Mouse (Mus musculus) neural tube, embryonic 12.5 days (tissue): ENCODE measurements around the gene Stim2. TPM values are rescaled to one million over a fixed set of nuclear protein-coding genes. Genes with fewer than 3 reads are reported as not detected.

Experiments
- ATAC-seq: fragments of 200-750 bp; cut with Nextera tagmentation; 2 replicates; pipeline ENCODE4 v1.8.0; 2017; ENCODE audit warnings: low read depth, mild to moderate bottlenecking, moderate TSS enrichment, moderate library complexity; ENCODE audit not compliant: low FRiP score
- H3K27ac ChIP-seq: fragments of 300-500 bp; sonication (generic); 2 replicates; pipeline ENCODE4 v1.5.1; 2016
- H3K27me3 ChIP-seq: fragments of 300-500 bp; sonication (generic); replicated peaks from 2 replicates; pipeline ENCODE4 v1.6.1; 2016; ENCODE audit warnings: mild to moderate bottlenecking
- H3K36me3 ChIP-seq: fragments of 300-500 bp; sonication (generic); 2 replicates; pipeline ENCODE4 v1.6.1; 2016; ENCODE audit warnings: mild to moderate bottlenecking
- H3K4me1 ChIP-seq: fragments of 300-500 bp; sonication (generic); 2 replicates; pipeline ENCODE4 v1.6.1; 2016
- H3K4me2 ChIP-seq: fragments of 300-500 bp; sonication (generic); replicated peaks from 2 replicates; pipeline ENCODE4 v1.6.1; 2016; ENCODE audit warnings: mild to moderate bottlenecking
- H3K4me3 ChIP-seq: fragments of 300-500 bp; sonication (generic); 2 replicates; pipeline ENCODE4 v1.5.1; 2016
- H3K9ac ChIP-seq: fragments of 300-500 bp; sonication (generic); 2 replicates; pipeline ENCODE4 v1.6.1; 2016; ENCODE audit warnings: mild to moderate bottlenecking
- H3K9me3 ChIP-seq: fragments of 300-500 bp; sonication (generic); 2 replicates; pipeline ENCODE4 v1.6.1; 2016; ENCODE audit warnings: mild to moderate bottlenecking
- WGBS: fragments of 180-500 bp; shearing (Covaris S2); methylation state at CpG from one replicate; pipeline ENCODE4 v1.1.7; 2016; 5-methylcytosine and 5-hydroxymethylcytosine counted together
- polyA plus RNA-seq: library from polyadenylated mRNA; unstranded; fragments of >200 nt; fragmentation: Nextera tagmentation; extraction: Ambion mirVana; gene quantifications from 2 replicates; pipeline ENCODE4 v1.2.1, GENCODE M21; 2016

Gene Stim2
- polyA plus RNA-seq, 1 experiment from 2014 or later = 29.5 TPM

DNA sequence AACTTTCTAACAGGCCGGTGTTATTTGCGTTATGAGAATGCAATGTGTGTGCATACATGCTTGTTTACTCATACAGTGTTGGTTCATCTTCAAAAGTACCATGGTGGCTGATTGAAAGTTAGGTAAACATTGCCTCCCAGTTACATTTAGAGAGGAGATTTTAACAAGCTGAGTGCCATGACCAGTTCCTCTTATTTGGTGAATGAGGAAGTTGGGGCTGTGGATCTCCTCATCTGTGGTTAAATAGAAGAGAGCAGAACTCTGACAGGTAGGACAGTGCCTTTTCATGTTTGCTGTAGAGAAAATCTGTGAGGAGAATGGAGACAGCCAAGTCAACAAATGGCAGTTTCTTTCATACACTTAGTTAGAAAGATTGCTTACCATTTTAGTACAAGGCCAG, 27.3 kb downstream of the Stim2 start:
- H3K9me3 ChIP-seq = no peaks in the 10 kb centered on the region
- no peak overlapping the region for H3K4me3 ChIP-seq
- WGBS = 93% methylated on average over 2 of the region's 2 CpGs
- H3K4me2 ChIP-seq = no peak overlapping the region
- H3K27me3 ChIP-seq = no peaks in the 10 kb centered on the region
- H3K4me1 ChIP-seq = no peaks in the 10 kb centered on the region
- ATAC-seq = no peak
- H3K27ac ChIP-seq = no peak overlapping the region
- H3K9ac ChIP-seq = no peak overlapping the region
- H3K36me3 ChIP-seq = no peaks in the 10 kb centered on the region

DNA sequence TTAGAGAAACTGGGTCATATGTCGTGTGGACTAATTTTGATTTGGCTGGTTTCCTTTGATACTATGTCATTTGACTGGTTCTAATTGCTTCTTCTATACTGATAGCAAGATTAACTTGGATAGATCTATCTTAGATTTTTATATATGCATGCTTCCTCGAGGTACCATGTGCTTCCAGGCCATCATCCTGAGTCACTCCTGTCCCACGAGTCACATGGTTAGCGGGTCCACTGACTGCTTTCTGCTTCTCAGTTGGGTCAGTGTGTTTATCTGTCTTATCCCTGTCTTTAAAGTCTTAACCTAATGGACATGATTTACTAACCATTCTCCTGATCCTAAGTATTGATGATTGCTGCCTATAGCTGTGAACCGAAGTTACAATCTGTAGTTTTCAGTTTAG, 34.9 kb downstream of the Stim2 start:
- ATAC-seq = no peak
- no peaks in the 10 kb centered on the region for H3K27me3 ChIP-seq
- WGBS = 89% methylated on average over 5 of the region's 5 CpGs
- H3K27ac ChIP-seq = no peak overlapping the region
- no peak overlapping the region for H3K4me2 ChIP-seq
- H3K4me3 ChIP-seq = no peak overlapping the region
- no peak overlapping the region for H3K9ac ChIP-seq
- no peaks in the 10 kb centered on the region for H3K36me3 ChIP-seq
- no peaks in the 10 kb centered on the region for H3K9me3 ChIP-seq
- H3K4me1 ChIP-seq = 0 out of 2 replicates have a peak, but pooled peaks cover 3% of the 10 kb centered on the region

DNA sequence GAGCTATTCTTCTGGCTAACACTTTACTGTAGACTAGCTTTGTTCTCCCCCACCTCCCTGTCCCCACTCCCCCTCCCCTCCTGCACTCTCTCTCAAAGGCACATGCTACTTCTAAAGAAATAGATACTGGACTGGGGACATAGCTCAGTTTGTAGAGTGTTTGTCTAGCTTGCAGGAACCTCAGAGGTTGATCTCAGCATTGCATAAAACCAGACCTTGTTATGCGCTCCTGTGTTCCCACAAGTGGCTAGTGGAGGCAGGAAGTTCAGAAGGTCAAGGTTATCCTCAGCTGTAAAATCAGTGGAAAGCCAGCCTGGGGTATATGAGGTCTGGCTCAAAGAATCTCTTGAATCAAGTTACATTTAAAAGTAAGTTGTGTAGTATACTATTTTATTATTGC, 36.4 kb downstream of the Stim2 start:
- H3K27ac ChIP-seq = no peak overlapping the region
- H3K27me3 ChIP-seq = no peaks in the 10 kb centered on the region
- no peaks in the 10 kb centered on the region for H3K36me3 ChIP-seq
- WGBS = 49% methylated on average over 1 of the region's 1 CpGs
- H3K4me1 ChIP-seq = 0 out of 2 replicates have a peak, but pooled peaks cover 3% of the 10 kb centered on the region
- no peaks in the 10 kb centered on the region for H3K9me3 ChIP-seq
- H3K9ac ChIP-seq = no peak overlapping the region
- no peak overlapping the region for H3K4me3 ChIP-seq
- no peak overlapping the region for H3K4me2 ChIP-seq
- ATAC-seq = no peak

DNA sequence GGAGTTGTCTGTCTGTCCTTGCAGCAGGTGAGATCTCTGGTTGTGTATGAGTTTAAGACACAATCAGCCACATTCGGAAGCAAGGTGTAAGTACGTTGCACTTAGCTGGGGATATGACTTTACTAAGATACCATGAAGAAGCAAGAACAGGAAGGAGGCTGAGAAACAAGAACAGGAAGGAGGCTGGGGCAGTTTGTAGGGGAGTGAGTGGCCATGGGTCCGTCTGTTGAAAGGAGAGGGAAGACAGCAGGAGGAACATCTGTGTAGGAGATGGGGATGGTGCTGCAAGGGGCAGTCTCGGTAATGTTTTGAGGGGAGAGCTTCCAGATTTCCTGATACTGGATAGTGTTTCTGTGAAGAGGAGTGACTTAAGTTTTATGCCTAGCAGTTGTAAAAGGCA, 40.3 kb downstream of the Stim2 start:
- H3K36me3 ChIP-seq = no peaks in the 10 kb centered on the region
- no peaks in the 10 kb centered on the region for H3K9me3 ChIP-seq
- ATAC-seq = no peak
- no peak overlapping the region for H3K27ac ChIP-seq
- no peak overlapping the region for H3K9ac ChIP-seq
- WGBS = 75% methylated on average over 4 of the region's 4 CpGs
- no peak overlapping the region for H3K4me3 ChIP-seq
- no peak overlapping the region for H3K4me2 ChIP-seq
- H3K27me3 ChIP-seq = no peaks in the 10 kb centered on the region
- 0 out of 2 replicates have a peak, but pooled peaks cover 3% of the 10 kb centered on the region for H3K4me1 ChIP-seq

DNA sequence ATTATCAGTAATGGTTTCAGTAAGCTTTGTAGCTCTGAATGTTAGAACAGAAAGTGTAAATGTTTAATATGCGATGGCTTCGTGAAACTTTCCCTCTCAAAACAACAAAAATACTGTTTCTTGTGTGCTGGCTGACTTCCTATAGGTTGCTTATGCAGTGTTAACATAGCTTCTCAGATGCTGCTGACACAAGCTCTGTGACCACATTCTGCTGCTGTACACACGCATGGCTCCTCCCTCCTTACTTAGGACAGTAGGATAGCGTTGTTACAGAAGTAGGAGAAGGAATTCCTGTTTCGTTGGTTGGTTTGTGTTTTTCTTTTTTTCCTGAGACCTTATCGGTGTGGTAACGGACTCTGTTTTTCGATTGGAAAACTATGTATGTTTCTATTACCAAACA, 42.2 kb downstream of the Stim2 start:
- no peaks in the 10 kb centered on the region for H3K9me3 ChIP-seq
- WGBS = 86% methylated on average over 8 of the region's 8 CpGs
- no peaks in the 10 kb centered on the region for H3K36me3 ChIP-seq
- no peaks in the 10 kb centered on the region for H3K27me3 ChIP-seq
- no peak overlapping the region for H3K9ac ChIP-seq
- H3K4me1 ChIP-seq = no peaks in the 10 kb centered on the region
- no peak for ATAC-seq
- no peak overlapping the region for H3K4me2 ChIP-seq
- no peak overlapping the region for H3K27ac ChIP-seq
- H3K4me3 ChIP-seq = no peak overlapping the region

DNA sequence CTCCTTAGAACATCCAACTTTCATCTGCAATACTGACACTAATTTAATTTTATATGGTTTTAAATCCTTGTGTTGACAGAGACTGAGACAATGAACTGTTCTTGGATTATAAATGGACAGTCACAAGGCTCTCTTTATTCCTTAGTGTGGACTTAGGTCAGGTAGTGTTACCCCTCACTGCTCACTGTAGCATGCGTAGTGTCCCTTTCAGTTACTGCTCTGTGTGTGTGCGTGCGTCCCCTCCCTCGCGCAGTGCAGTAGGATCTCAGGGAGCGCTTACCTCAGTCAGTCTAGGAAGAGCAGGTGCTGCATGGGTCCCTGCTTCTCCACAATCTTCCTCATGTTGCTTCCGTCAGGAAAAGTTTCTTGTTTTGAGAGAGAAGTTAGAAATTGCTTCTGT, 43.7 kb downstream of the Stim2 start:
- H3K27me3 ChIP-seq = no peaks in the 10 kb centered on the region
- H3K27ac ChIP-seq = no peak overlapping the region
- no peak for ATAC-seq
- H3K9me3 ChIP-seq = no peaks in the 10 kb centered on the region
- no peak overlapping the region for H3K4me3 ChIP-seq
- no peaks in the 10 kb centered on the region for H3K4me1 ChIP-seq
- no peak overlapping the region for H3K9ac ChIP-seq
- no peaks in the 10 kb centered on the region for H3K36me3 ChIP-seq
- 82% methylated on average over 7 of the region's 7 CpGs for WGBS
- no peak overlapping the region for H3K4me2 ChIP-seq

DNA sequence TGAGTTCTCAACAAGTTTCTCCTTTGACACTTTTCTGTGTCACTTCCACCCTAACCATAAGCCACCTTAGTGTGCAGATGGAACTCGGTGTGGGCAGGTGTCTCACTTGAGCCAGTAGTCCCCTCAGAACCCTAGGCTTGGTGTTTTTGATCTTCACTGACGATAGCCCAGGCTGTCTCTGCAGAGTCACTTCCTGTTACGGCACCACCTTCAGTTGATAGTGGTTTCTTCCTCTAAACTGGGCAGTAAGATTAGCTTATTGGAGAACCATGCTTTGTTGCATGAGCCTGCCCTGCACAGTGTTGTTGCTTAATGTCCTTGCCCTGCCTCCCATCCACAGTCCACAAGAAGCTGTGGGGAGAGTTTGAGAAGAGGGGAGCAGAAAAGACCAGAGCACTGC, 47.2 kb downstream of the Stim2 start:
- Histone ChIP-seq H3K36me3 (no peaks in the 10 kb centered on the region), H3K27me3 (no peaks in the 10 kb centered on the region), H3K9me3 (no peaks in the 10 kb centered on the region), H3K4me1 (peaks cover 7% of the 10 kb centered on the region; the same call in 1 of the 2 replicates), H3K4me3 (no peak overlapping the region), H3K9ac (no peak overlapping the region), H3K27ac (no peak overlapping the region), H3K4me2 (no peak overlapping the region)
- no peak for ATAC-seq
- 84% methylated on average over 3 of the region's 3 CpGs for WGBS

DNA sequence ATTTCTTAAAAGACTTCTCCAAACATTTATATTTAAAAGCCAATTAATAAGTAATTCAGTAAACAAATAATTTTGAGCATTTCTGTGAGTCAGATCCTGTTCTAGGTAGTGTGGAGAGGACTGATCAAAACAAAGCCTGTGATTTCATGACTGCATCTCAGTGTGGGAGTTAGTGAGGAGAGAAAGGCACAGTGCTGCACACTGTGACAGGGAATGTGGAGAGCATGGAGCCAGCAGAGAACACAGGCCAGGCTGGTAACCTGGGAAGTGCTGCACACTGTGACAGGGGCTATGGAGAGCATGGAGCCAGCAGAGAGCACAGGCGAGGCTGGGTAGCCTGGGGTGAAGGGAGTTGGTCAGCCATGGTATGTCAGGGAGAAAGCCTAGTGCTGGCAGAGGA, 48.1 kb downstream of the Stim2 start:
- WGBS = 58% methylated on average over 1 of the region's 1 CpGs

DNA sequence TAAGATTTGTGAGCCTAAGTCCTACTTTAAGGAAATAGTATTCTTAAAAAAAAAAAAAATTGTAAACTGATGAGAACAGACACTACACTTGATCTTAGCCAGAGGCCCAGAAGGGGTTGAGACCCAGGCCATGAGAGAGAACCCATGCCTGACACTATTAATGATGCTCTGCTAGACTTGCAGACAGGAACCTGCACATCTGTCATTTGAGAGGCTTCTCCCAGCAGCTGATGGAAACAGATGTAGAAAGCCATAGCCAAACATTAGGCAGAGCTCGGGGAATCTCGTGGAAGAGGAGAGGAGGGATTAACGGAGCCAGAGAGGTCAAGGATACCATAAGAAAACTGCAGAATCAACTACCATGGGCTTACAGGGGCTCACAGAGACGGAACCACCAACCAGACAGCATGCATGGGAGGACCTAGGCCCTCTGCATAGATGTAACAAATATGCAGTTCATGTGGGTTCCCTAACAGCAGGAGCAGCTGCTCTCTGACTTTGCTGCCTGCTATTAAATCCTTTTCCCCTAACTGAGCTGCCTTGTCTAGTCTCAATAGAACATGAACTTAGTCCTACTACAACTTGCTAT, 50.9 kb downstream of the Stim2 start:
- Histone ChIP-seq H3K9me3 (no peaks in the 10 kb centered on the region), H3K27me3 (no peaks in the 10 kb centered on the region), H3K36me3 (no peaks in the 10 kb centered on the region), H3K9ac (no peak overlapping the region), H3K4me3 (no peak overlapping the region), H3K4me2 (no peak overlapping the region), H3K4me1 (peaks cover 7% of the 10 kb centered on the region; the same call in 1 of the 2 replicates), H3K27ac (no peak overlapping the region)
- no peak for ATAC-seq
- WGBS = 73% methylated on average over 4 of the region's 4 CpGs

More for the DNA sequence above, 48.1 kb downstream of the Stim2 start:
- no peak overlapping the region for H3K9ac ChIP-seq
- no peaks in the 10 kb centered on the region for H3K36me3 ChIP-seq
- H3K4me2 ChIP-seq = no peak overlapping the region
- no peak overlapping the region for H3K4me3 ChIP-seq
- peaks cover 7% of the 10 kb centered on the region; the same call in 1 of the 2 replicates for H3K4me1 ChIP-seq
- ATAC-seq = no peak
- no peak overlapping the region for H3K27ac ChIP-seq
- no peaks in the 10 kb centered on the region for H3K27me3 ChIP-seq
- no peaks in the 10 kb centered on the region for H3K9me3 ChIP-seq

DNA sequence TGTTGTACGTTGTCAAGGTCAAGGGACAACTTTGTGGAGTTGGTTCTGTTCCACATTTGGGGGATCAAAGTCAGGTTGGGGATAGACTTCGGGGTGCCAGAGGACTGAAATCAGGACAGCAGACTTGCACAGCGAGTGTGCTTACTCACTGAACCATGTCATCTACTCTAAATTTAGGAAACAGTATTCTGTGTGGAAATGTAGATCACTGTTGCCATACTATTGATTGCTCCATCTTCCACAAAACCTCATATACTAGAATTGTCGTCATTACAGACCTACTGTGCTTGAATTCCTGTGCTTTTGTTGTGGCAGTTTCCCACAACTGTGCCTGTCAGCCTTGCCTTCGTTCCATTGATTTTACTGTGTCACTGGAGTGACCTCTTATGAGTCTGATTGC, 51.6 kb downstream of the Stim2 start:
- no peak overlapping the region for H3K4me3 ChIP-seq
- H3K4me1 ChIP-seq = peaks cover 7% of the 10 kb centered on the region; the same call in 1 of the 2 replicates
- WGBS = 79% methylated on average over 5 of the region's 5 CpGs
- H3K27me3 ChIP-seq = no peaks in the 10 kb centered on the region
- 0 out of 2 replicates have a peak, but pooled peaks cover under 1% of the 10 kb centered on the region for H3K36me3 ChIP-seq
- no peak overlapping the region for H3K9ac ChIP-seq
- H3K27ac ChIP-seq = no peak overlapping the region
- no peak for ATAC-seq
- H3K4me2 ChIP-seq = no peak overlapping the region
- H3K9me3 ChIP-seq = no peaks in the 10 kb centered on the region

DNA sequence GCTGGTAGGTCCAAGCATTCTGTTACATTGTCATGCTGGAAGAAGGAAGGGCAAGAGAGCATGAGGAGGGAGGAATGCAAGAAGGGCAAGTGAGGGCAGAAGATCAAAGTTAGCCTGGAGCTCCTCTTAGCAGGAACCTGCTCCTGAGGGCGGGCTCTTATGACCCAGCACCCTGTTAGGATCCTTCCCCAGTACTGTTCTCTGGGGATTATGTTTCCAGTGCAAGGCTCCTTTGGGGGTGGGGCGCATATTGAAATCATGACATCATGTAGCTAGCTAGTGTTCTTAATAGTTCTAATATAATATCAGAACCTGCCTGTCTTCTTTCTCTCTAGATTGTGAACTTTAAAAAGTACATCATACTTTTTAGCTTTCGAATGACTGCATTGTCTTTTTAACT, 52.8 kb downstream of the Stim2 start:
- Histone ChIP-seq H3K4me2 (no peak overlapping the region), H3K4me1 (peaks cover 7% of the 10 kb centered on the region; the same call in 1 of the 2 replicates), H3K27ac (no peak overlapping the region), H3K27me3 (no peaks in the 10 kb centered on the region), H3K4me3 (no peak overlapping the region), H3K9ac (no peak overlapping the region), H3K9me3 (no peaks in the 10 kb centered on the region), H3K36me3 (0 out of 2 replicates have a peak, but pooled peaks cover 3% of the 10 kb centered on the region)
- WGBS = 78% methylated on average over 3 of the region's 3 CpGs
- ATAC-seq = no peak

DNA sequence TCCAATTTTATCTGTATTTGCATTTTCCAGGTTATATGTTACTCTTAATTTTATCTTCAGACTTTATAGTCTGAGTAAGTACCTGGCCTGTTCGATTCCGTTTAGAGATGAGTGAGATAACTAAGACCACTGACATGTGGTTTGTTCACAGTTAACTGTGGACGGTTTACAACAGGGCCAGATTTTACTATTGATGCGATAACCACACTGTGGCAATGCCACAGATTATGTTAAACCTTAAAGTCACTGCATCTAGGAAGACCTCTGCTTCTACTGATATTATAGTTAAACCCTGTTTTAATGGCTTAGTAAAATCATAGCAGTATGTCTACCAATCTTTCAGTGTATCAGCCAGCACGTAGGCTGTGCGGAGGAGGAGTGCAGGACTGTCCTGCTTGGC, 53.9 kb downstream of the Stim2 start:
- no peaks in the 10 kb centered on the region for H3K9me3 ChIP-seq
- H3K4me1 ChIP-seq = peaks cover 7% of the 10 kb centered on the region; the same call in 1 of the 2 replicates
- 92% methylated on average over 6 of the region's 6 CpGs for whole genome bisulfite sequencing
- H3K36me3 ChIP-seq = 0 out of 2 replicates have a peak, but pooled peaks cover 3% of the 10 kb centered on the region
- H3K4me2 ChIP-seq = no peak overlapping the region
- no peak overlapping the region for H3K27ac ChIP-seq
- ATAC-seq = no peak
- H3K27me3 ChIP-seq = no peaks in the 10 kb centered on the region
- H3K9ac ChIP-seq = no peak overlapping the region
- H3K4me3 ChIP-seq = no peak overlapping the region
